Mouse (Mus musculus) cerebellum, postnatal 25 days (tissue): ENCODE results near the gene Grik5.

Experiments used
- DNase-seq, 2 experiments: peaks; one replicate each; pipeline ENCODE4 v3.0.0; 2021; ENCODE audit warnings: mixed read lengths in 2 of 2

The Grik5 gene

GRCm38 (mm10) chr7:24984307-24984706 is 87.8 kb downstream of the Grik5 start:
- peak in 1 of 2 experiments; percentile 55 for DNase-seq

- DNase-seq = peak in 1 of 2 experiments; percentile 4
These were observed 88.8 kb downstream of the Grik5 start for GRCm38 (mm10) chr7:24983396-24983795.

GRCm38 (mm10) chr7:24980439-24980838 is 91.7 kb downstream of the Grik5 start:
- DNase-seq = peak; percentile 47 to 61

- no peak for DNase-seq
These were observed 93.4 kb downstream of the Grik5 start for GRCm38 (mm10) chr7:24978781-24979180.

- DNase-seq = peak; percentile 48 to 67
These were observed 97.1 kb downstream of the Grik5 start for GRCm38 (mm10) chr7:24974893-24975595.

- no peak for DNase-seq
These were observed 98.2 kb downstream of the Grik5 start for GRCm38 (mm10) chr7:24973902-24974301.

GRCm38 (mm10) chr7:24973208-24973607 is 98.9 kb downstream of the Grik5 start:
- peak in 1 of 2 experiments; percentile 12 for DNase-seq

- peak; percentile 91 to 93 for DNase-seq
These were observed 99.9 kb downstream of the Grik5 start, which contains the start of gene Rabac1 for GRCm38 (mm10) chr7:24971972-24972893. Rabac1 (minus strand) TSS chr7:24972754.

GRCm38 (mm10) chr7:24971261-24971971 is 100.7 kb downstream of the Grik5 start:
- DNase-seq = peak; percentile 62 to 80

- no peak for DNase-seq
These were observed 101.8 kb downstream of the Grik5 start for GRCm38 (mm10) chr7:24970341-24970740.

GRCm38 (mm10) chr7:24969805-24970204 is 102.3 kb downstream of the Grik5 start:
- peak; percentile 91 to 93 for DNase-seq

GRCm38 (mm10) chr7:24968463-24968862 is 103.7 kb downstream of the Grik5 start:
- peak; percentile 53 to 63 for DNase-seq

- no peak for DNase-seq
These were observed 104.2 kb downstream of the Grik5 start for GRCm38 (mm10) chr7:24967966-24968365.

- DNase-seq = peak; percentile 93 to 95
These were observed 107.1 kb downstream of the Grik5 start for GRCm38 (mm10) chr7:24964897-24965535.

- DNase-seq = no peak
These were observed 107.9 kb downstream of the Grik5 start for GRCm38 (mm10) chr7:24964288-24964687.
